ENCODE assay signal across 12 mouse cellular contexts in the genomic region with DNA sequence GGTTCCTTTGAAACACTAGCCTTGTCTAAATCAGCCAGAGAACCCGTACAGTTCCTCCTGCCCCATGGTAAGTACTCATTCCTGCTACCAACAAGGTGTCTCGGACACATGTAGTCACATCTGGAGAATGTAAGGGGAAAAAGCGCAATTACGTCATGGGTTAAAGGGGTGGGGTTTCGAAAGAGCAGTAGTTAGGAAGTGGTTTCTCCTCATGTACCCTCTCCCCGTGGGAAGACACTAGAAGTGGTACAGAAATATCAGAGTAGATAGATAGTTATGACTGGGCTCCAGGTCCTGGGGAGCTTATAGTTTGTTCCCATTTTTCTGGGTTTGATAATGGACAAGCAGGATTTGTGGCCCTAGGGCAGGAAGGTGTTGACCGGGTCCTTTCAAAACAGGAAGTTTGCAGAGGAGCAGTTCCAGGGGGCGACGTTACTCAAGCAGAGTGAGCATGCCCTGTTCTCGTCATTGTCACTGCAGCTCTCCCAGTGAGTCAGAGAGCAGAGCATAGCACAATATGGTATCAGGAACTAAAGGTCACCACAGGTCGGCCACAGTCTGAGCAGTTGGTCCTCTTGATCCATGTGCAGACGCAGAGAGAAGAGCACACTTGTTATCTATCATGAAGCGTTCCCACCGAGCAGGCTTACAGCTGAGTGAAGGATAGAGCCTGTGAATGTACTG. TPM values are rescaled to one million over a fixed set of nuclear protein-coding genes. Genes with fewer than 3 reads are reported as not detected.
A peak's percentile ranks its signal among the peaks of the same experiment; 100 is the strongest.
DNase-seq lines count a peak whose midpoint lies in the region; ATAC-seq and TF ChIP-seq lines count a peak whose summit lies in the region.
"Had no signal": no experiment of that assay in that cellular context is flagged by ENCODE, and none has a peak within 500 bp of the region (broad histone marks: within the 10 kb centered on the region; RNA-seq: fewer than 3 reads in every experiment).

No protein-coding gene starts in this region.

- no peak for TF ChIP-seq CTCF in lung, postnatal 0 days (IDR thresholded peaks at IDR 0.05)
- TF ChIP-seq CTCF in lung, adult 2 months (IDR thresholded peaks at IDR 0.05; ENCODE audit: insufficient read depth, low read length), result no peak

- 60% methylated on average over 14 of the region's 14 CpGs for WGBS in lung, postnatal 0 days
- 61% methylated on average over 14 of the region's 14 CpGs for WGBS in lung, adult 2 months

- H3K27ac ChIP-seq in lung, postnatal 0 days (ENCODE audit: low read length), result no peak overlapping the region
- H3K27ac ChIP-seq: embryonic facial prominence, embryonic 12.5 days had no signal

- DNase-seq in adrenal gland, postnatal 36 days, result peak; percentile 9 to 49
- no peak for DNase-seq in adrenal gland, adult 8-10 months
- peak; percentile 21 for DNase-seq in lung, postnatal 0 days (ENCODE audit: low spot score)
- DNase-seq in lung, adult 2 months, result no peak
- peak; percentile 27 for DNase-seq in naive thymus-derived CD4-positive, alpha-beta T cell, adult 2 months (ENCODE audit: low read depth)
- DNase-seq in layer of hippocampus, adult 8-10 months (ENCODE audit: low spot score in 2 of 2), result no peak
- DNase-seq in gastrocnemius, postnatal 25 days, result no peak
- DNase-seq: B cell, adult 2 months; lung, postnatal 4 days; right cerebral cortex, postnatal 4 days had no signal

- H3K4me2 ChIP-seq in lung, postnatal 0 days (replicated peaks; ENCODE audit: low read depth, low read length), result no peak overlapping the region
- H3K4me2 ChIP-seq: embryonic facial prominence, embryonic 12.5 days had no signal

- H3K4me1 ChIP-seq in lung, postnatal 0 days (ENCODE audit: insufficient read depth, low read depth, low read length), result no peaks in the 10 kb centered on the region
- H3K4me1 ChIP-seq in lung, adult 2 months (ENCODE audit: control insufficient read depth, insufficient read depth, low read length), result no peaks in the 10 kb centered on the region
- H3K4me1 ChIP-seq: embryonic facial prominence, embryonic 12.5 days had no signal

- no peak for TF ChIP-seq POLR2A in lung, adult 2 months (IDR thresholded peaks at IDR 0.05; ENCODE audit: borderline replicate concordance, extremely low read depth, low read depth, low read length)

- no peak for TF ChIP-seq EP300 in lung, postnatal 0 days (IDR thresholded peaks at IDR 0.05)

- ATAC-seq in lung, postnatal 0 days, result peak; percentile 35; the same call in 1 of the 2 replicates
- peak; percentile 90 for ATAC-seq in granulocyte monocyte progenitor cell, adult 5-6 weeks (replicated peaks; ENCODE audit: poor library complexity, severe bottlenecking)

- H3K9me3 ChIP-seq in lung, postnatal 0 days (ENCODE audit: low read length), result no peaks in the 10 kb centered on the region
- H3K9me3 ChIP-seq: embryonic facial prominence, embryonic 12.5 days had no signal

- no peaks in the 10 kb centered on the region for H3K36me3 ChIP-seq in lung, postnatal 0 days (ENCODE audit: insufficient read depth, low read length)

- no peak overlapping the region for H3K4me3 ChIP-seq in lung, postnatal 0 days (ENCODE audit: low read depth, low read length)
- H3K4me3 ChIP-seq in lung, adult 2 months (replicated peaks; ENCODE audit: extremely low read depth, low read depth, low read length), result no peak overlapping the region
- H3K4me3 ChIP-seq: embryonic facial prominence, embryonic 12.5 days had no signal

- no peaks in the 10 kb centered on the region for H3K27me3 ChIP-seq in lung, postnatal 0 days (replicated peaks; ENCODE audit: insufficient read depth, low read length)
- H3K27me3 ChIP-seq: embryonic facial prominence, embryonic 12.5 days had no signal

- no peak overlapping the region for H3K9ac ChIP-seq in lung, postnatal 0 days (replicated peaks; ENCODE audit: low read depth)
- H3K9ac ChIP-seq: embryonic facial prominence, embryonic 12.5 days had no signal

RNA-seq across cellular contexts. Expression of gene Cbr4, which starts 30.1 kb away (rescaled TPM):
- 10 to 100 TPM; 45.1 to 57.9 TPM for total RNA-seq in adrenal gland, postnatal 36 days (2021)
- total RNA-seq in adrenal gland, adult 8-10 months (2022), result 10 to 100 TPM; 44.7 to 61.7 (median 50.0) TPM
- 33.2 and 37.7 TPM in 2 replicates for polyA plus RNA-seq in lung, postnatal 0 days (2015; fragmentation: Nextera tagmentation; extraction: Ambion mirVana)
- polyA plus RNA-seq in lung, adult 2 months (2012; rRNA removed), result 3.6 and 5.6 TPM in 2 replicates
- 17.5 and 31.4 TPM in 2 replicates for total RNA-seq in granulocyte monocyte progenitor cell, adult 5-6 weeks (2014; fragmentation: Nextera tagmentation)
- total RNA-seq in granulocyte monocyte progenitor cell, adult 5-6 weeks (2017), result 42.6 and 78.3 TPM in 2 replicates
- 10 to 100 TPM; 21.2 to 24.0 (median 22.8) TPM for total RNA-seq in layer of hippocampus, adult 8-10 months (2022)
- 10 to 100 TPM; 31.5 to 34.4 TPM for total RNA-seq in gastrocnemius, postnatal 25 days (2021)

Comparison
In these comparisons a context has a peak if more than half of its experiments do, and no peak if none do; other contexts are left out.
1. DNase-seq: peak in adrenal gland, postnatal 36 days (2 of 2), lung, postnatal 0 days (single experiment) and naive thymus-derived CD4-positive, alpha-beta T cell, adult 2 months (single experiment); none in adrenal gland, adult 8-10 months (single experiment), lung, adult 2 months (single experiment), layer of hippocampus, adult 8-10 months (0 of 2) and gastrocnemius, postnatal 25 days (single experiment).